Mouse (Mus musculus): Measurements from ENCODE around the gene Fosl2. TPM values are rescaled to one million over a fixed set of nuclear protein-coding genes. Genes with fewer than 3 reads are reported as not detected.

Fosl2 gene
- polyA plus RNA-seq, 1 experiment from 2014 or later, result 3.3 TPM

Other genes starting within 250 kb of the Fosl2 start
- gene Plb1, start 96.9 kb downstream of the Fosl2 start, polyA plus RNA-seq (2016; fragmentation: Nextera tagmentation; extraction: Ambion mirVana), result 0.91 and 1.1 TPM in 2 replicates